Mouse (Mus musculus): ENCODE measurements at regions not wholly inside any gene's neighbourhood (a gene's known extent, or its start where the extent isn't known, plus 50 kb on each side); places are given as distances from the start of the nearest gene placed in this dataset.

GRCm38 (mm10) chr11:18421076-18421475 is 467.4 kb upstream of the Etaa1 start:
- Histone ChIP-seq H3K4me3 (ENCODE audit: low read length) (no peak overlapping the region), H3K9ac (ENCODE audit: low read depth, low read length) (no peak overlapping the region), H3K4me2 (ENCODE audit: low read depth, low read length) (no peak overlapping the region), H3K9me3 (ENCODE audit: control insufficient read depth, low read length) (no peaks in the 10 kb centered on the region), H3K27me3 (replicated peaks; ENCODE audit: control insufficient read depth, insufficient read depth, low read length) (no peaks in the 10 kb centered on the region), H3K4me1 (ENCODE audit: control insufficient read depth, insufficient read depth, low read length) (no peaks in the 10 kb centered on the region), H3K36me3 (ENCODE audit: control insufficient read depth, insufficient read depth, low read length) (no peaks in the 10 kb centered on the region), H3K27ac (ENCODE audit: low read length) (no peak overlapping the region)
- 90% methylated on average over 3 of the region's 3 CpGs for whole genome bisulfite sequencing
- ATAC-seq: no peak

- ATAC-seq: no peak
- no peaks in the 10 kb centered on the region for H3K4me1 ChIP-seq (ENCODE audit: control insufficient read depth, insufficient read depth, low read length)
- 69% methylated on average over 1 of the region's 1 CpGs for whole genome bisulfite sequencing
- H3K9ac ChIP-seq (ENCODE audit: low read depth, low read length): no peak overlapping the region
- no peaks in the 10 kb centered on the region for H3K36me3 ChIP-seq (ENCODE audit: control insufficient read depth, insufficient read depth, low read length)
- no peak overlapping the region for H3K27ac ChIP-seq (ENCODE audit: low read length)
- H3K27me3 ChIP-seq (replicated peaks; ENCODE audit: control insufficient read depth, insufficient read depth, low read length): no peaks in the 10 kb centered on the region
- no peaks in the 10 kb centered on the region for H3K9me3 ChIP-seq (ENCODE audit: control insufficient read depth, low read length)
- no peak overlapping the region for H3K4me2 ChIP-seq (ENCODE audit: low read depth, low read length)
- H3K4me3 ChIP-seq (ENCODE audit: low read length): no peak overlapping the region
Observed at GRCm38 (mm10) chr11:18413769-18414168, 460.1 kb upstream of the Etaa1 start.

GRCm38 (mm10) chr11:18408071-18408752 is 454.5 kb upstream of the Etaa1 start:
- WGBS: 41% methylated on average over 8 of the region's 8 CpGs

GRCm38 (mm10) chr11:18399561-18399960 is 445.9 kb upstream of the Etaa1 start:
- no peak overlapping the region for H3K4me3 ChIP-seq (ENCODE audit: low read length)
- no peaks in the 10 kb centered on the region for H3K36me3 ChIP-seq (ENCODE audit: control insufficient read depth, insufficient read depth, low read length)
- no peak overlapping the region for H3K27ac ChIP-seq (ENCODE audit: low read length)
- H3K9me3 ChIP-seq (ENCODE audit: control insufficient read depth, low read length): no peaks in the 10 kb centered on the region
- ATAC-seq: no peak
- H3K4me1 ChIP-seq (ENCODE audit: control insufficient read depth, insufficient read depth, low read length): no peaks in the 10 kb centered on the region
- no peaks in the 10 kb centered on the region for H3K27me3 ChIP-seq (replicated peaks; ENCODE audit: control insufficient read depth, insufficient read depth, low read length)
- no peak overlapping the region for H3K4me2 ChIP-seq (ENCODE audit: low read depth, low read length)
- 73% methylated on average over 4 of the region's 4 CpGs for WGBS
- no peak overlapping the region for H3K9ac ChIP-seq (ENCODE audit: low read depth, low read length)

More at GRCm38 (mm10) chr11:18408071-18408752, 454.5 kb upstream of the Etaa1 start:
- Histone ChIP-seq H3K4me2 (ENCODE audit: low read depth, low read length) (no peak overlapping the region), H3K4me1 (ENCODE audit: control insufficient read depth, insufficient read depth, low read length) (no peaks in the 10 kb centered on the region), H3K27ac (ENCODE audit: low read length) (no peak overlapping the region), H3K27me3 (replicated peaks; ENCODE audit: control insufficient read depth, insufficient read depth, low read length) (no peaks in the 10 kb centered on the region), H3K9ac (ENCODE audit: low read depth, low read length) (no peak overlapping the region), H3K4me3 (ENCODE audit: low read length) (no peak overlapping the region), H3K9me3 (ENCODE audit: control insufficient read depth, low read length) (no peaks in the 10 kb centered on the region), H3K36me3 (ENCODE audit: control insufficient read depth, insufficient read depth, low read length) (no peaks in the 10 kb centered on the region)
- ATAC-seq: peak; percentile 69

- Histone ChIP-seq H3K4me2 (ENCODE audit: low read depth, low read length) (no peak overlapping the region), H3K9me3 (ENCODE audit: control insufficient read depth, low read length) (no peaks in the 10 kb centered on the region), H3K9ac (ENCODE audit: low read depth, low read length) (no peak overlapping the region), H3K4me1 (ENCODE audit: control insufficient read depth, insufficient read depth, low read length) (no peaks in the 10 kb centered on the region), H3K27ac (ENCODE audit: low read length) (no peak overlapping the region), H3K27me3 (replicated peaks; ENCODE audit: control insufficient read depth, insufficient read depth, low read length) (no peaks in the 10 kb centered on the region), H3K36me3 (ENCODE audit: control insufficient read depth, insufficient read depth, low read length) (no peaks in the 10 kb centered on the region), H3K4me3 (ENCODE audit: low read length) (no peak overlapping the region)
- 50% methylated on average over 6 of the region's 6 CpGs for WGBS
- ATAC-seq: no peak
Observed at GRCm38 (mm10) chr11:18396397-18396796, 442.7 kb upstream of the Etaa1 start.

DNA sequence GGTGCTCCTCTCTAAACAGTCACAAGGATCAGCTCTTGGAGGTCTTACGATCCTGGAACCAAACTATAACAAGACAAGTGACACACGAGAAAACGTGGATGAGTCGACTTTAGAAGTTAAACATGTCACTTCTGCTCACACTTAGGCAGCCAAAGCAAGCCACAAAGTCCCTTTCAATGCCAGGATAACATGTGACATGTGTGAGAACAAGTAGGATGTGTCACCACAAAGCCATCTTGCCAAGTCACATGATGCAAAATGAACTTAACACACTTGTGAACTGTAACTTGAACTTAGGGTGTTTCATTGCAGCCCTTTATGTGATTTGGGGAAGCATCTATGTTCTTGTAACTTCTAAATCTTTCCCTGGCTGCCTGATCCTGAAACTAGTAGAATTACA is 442.0 kb upstream of the Etaa1 start:
- Histone ChIP-seq H3K27ac (ENCODE audit: low read length) (no peak overlapping the region), H3K9ac (ENCODE audit: low read depth, low read length) (no peak overlapping the region), H3K4me3 (ENCODE audit: low read length) (no peak overlapping the region), H3K4me1 (ENCODE audit: control insufficient read depth, insufficient read depth, low read length) (no peaks in the 10 kb centered on the region), H3K9me3 (ENCODE audit: control insufficient read depth, low read length) (no peaks in the 10 kb centered on the region), H3K36me3 (ENCODE audit: control insufficient read depth, insufficient read depth, low read length) (no peaks in the 10 kb centered on the region), H3K27me3 (replicated peaks; ENCODE audit: control insufficient read depth, insufficient read depth, low read length) (no peaks in the 10 kb centered on the region), H3K4me2 (ENCODE audit: low read depth, low read length) (no peak overlapping the region)
- 67% methylated on average over 4 of the region's 4 CpGs for WGBS
- ATAC-seq: no peak

GRCm38 (mm10) chr11:18372813-18373332 is 419.2 kb upstream of the Etaa1 start:
- ATAC-seq: peak; percentile 42; the same call in 1 of the 2 replicates
- WGBS: 52% methylated on average over 6 of the region's 6 CpGs
- Histone ChIP-seq H3K4me2 (ENCODE audit: low read depth, low read length) (no peak overlapping the region), H3K9me3 (ENCODE audit: control insufficient read depth, low read length) (no peaks in the 10 kb centered on the region), H3K27me3 (replicated peaks; ENCODE audit: control insufficient read depth, insufficient read depth, low read length) (no peaks in the 10 kb centered on the region), H3K4me1 (ENCODE audit: control insufficient read depth, insufficient read depth, low read length) (no peaks in the 10 kb centered on the region), H3K4me3 (ENCODE audit: low read length) (no peak overlapping the region), H3K27ac (ENCODE audit: low read length) (no peak overlapping the region), H3K9ac (ENCODE audit: low read depth, low read length) (no peak overlapping the region), H3K36me3 (ENCODE audit: control insufficient read depth, insufficient read depth, low read length) (no peaks in the 10 kb centered on the region)

- no peak overlapping the region for H3K4me3 ChIP-seq (ENCODE audit: low read length)
- no peak overlapping the region for H3K4me2 ChIP-seq (ENCODE audit: low read depth, low read length)
- no peaks in the 10 kb centered on the region for H3K9me3 ChIP-seq (ENCODE audit: control insufficient read depth, low read length)
- H3K27me3 ChIP-seq (replicated peaks; ENCODE audit: control insufficient read depth, insufficient read depth, low read length): no peaks in the 10 kb centered on the region
- WGBS: 42% methylated on average over 3 of the region's 3 CpGs
- H3K9ac ChIP-seq (ENCODE audit: low read depth, low read length): no peak overlapping the region
- no peak for ATAC-seq
- no peaks in the 10 kb centered on the region for H3K36me3 ChIP-seq (ENCODE audit: control insufficient read depth, insufficient read depth, low read length)
- no peak overlapping the region for H3K27ac ChIP-seq (ENCODE audit: low read length)
- H3K4me1 ChIP-seq (ENCODE audit: control insufficient read depth, insufficient read depth, low read length): no peaks in the 10 kb centered on the region
Observed at GRCm38 (mm10) chr11:18371304-18371703, 417.6 kb upstream of the Etaa1 start.

DNA sequence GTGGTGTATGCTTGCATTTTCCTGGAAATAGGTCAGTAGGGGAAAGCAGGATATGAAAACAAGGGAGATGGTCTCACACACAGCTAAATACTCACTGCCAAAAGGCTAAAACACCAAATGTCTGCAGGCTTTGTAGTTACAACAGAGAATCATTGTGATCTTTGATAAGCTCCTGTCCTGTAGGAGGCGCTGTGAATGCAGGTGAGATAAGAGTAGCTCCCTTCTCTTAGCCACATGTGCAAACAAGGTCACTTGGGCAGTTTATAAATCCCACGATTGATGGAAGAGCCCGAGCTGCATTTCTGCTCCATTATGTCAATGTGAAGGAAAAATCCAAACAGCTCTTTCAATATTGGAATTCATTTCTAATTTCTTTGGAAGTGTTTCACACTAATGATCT is 417.2 kb upstream of the Etaa1 start:
- Histone ChIP-seq H3K4me2 (ENCODE audit: low read depth, low read length) (no peak overlapping the region), H3K27me3 (replicated peaks; ENCODE audit: control insufficient read depth, insufficient read depth, low read length) (no peaks in the 10 kb centered on the region), H3K9ac (ENCODE audit: low read depth, low read length) (no peak overlapping the region), H3K36me3 (ENCODE audit: control insufficient read depth, insufficient read depth, low read length) (no peaks in the 10 kb centered on the region), H3K4me1 (ENCODE audit: control insufficient read depth, insufficient read depth, low read length) (no peaks in the 10 kb centered on the region), H3K4me3 (ENCODE audit: low read length) (no peak overlapping the region), H3K27ac (ENCODE audit: low read length) (no peak overlapping the region), H3K9me3 (ENCODE audit: control insufficient read depth, low read length) (no peaks in the 10 kb centered on the region)
- no peak for ATAC-seq
- whole genome bisulfite sequencing: 25% methylated on average over 3 of the region's 3 CpGs

GRCm38 (mm10) chr11:18354866-18355265 is 401.2 kb upstream of the Etaa1 start:
- no peaks in the 10 kb centered on the region for H3K36me3 ChIP-seq (ENCODE audit: control insufficient read depth, insufficient read depth, low read length)
- no peaks in the 10 kb centered on the region for H3K27me3 ChIP-seq (replicated peaks; ENCODE audit: control insufficient read depth, insufficient read depth, low read length)
- no peak overlapping the region for H3K9ac ChIP-seq (ENCODE audit: low read depth, low read length)
- H3K27ac ChIP-seq (ENCODE audit: low read length): no peak overlapping the region
- no peak for ATAC-seq
- no peaks in the 10 kb centered on the region for H3K9me3 ChIP-seq (ENCODE audit: control insufficient read depth, low read length)
- no peaks in the 10 kb centered on the region for H3K4me1 ChIP-seq (ENCODE audit: control insufficient read depth, insufficient read depth, low read length)
- no peak overlapping the region for H3K4me2 ChIP-seq (ENCODE audit: low read depth, low read length)
- no peak overlapping the region for H3K4me3 ChIP-seq (ENCODE audit: low read length)
- WGBS: 51% methylated on average over 3 of the region's 3 CpGs
